Mouse (Mus musculus): ENCODE results near the gene Bak1.
"Not testable (repeated sequence)": the region's sequence is repeated elsewhere in the genome, so short reads cannot be mapped to it uniquely, and the experiment has no call there.

The Bak1 gene

GRCm38 (mm10) chr17:27001151-27001550, 27.7 kb downstream of the Bak1 start:
- in situ Hi-C loops (cut with MboI; ENCODE audit: low pct_unique_long_range_greater_than_20kb in 1 of 2, low sequenced_read_pairs in 2 of 2, unreplicated experiment in 1 of 2): no loop called here

GRCm38 (mm10) chr17:26999996-27000395, 28.8 kb downstream of the Bak1 start:
- in situ Hi-C loops (cut with MboI; ENCODE audit: low pct_unique_long_range_greater_than_20kb in 1 of 2, low sequenced_read_pairs in 2 of 2, unreplicated experiment in 1 of 2): no loop called here

DNA sequence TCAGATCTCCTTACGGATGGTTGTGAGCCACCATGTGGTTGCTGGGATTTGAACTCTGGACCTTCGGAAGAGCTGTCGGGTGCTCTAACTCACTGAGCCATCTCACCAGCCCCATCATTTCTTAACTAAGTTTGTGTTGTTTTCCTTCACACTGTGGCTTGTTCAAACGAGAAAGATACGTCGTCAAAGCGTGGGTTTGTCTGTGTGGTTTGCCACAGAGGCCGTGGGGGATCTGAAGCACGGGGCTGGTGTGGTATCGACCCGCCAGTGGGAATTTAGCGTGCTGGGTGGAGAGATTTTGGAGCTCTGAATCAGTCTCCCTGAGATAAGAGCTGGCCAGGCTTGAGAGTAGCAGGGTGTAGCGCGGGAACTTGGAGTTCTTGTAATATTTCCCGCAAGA, 30.5 kb downstream of the Bak1 start:
- in situ Hi-C loops (cut with MboI; ENCODE audit: low pct_unique_long_range_greater_than_20kb in 1 of 2, low sequenced_read_pairs in 2 of 2, unreplicated experiment in 1 of 2): no loop called here

DNA sequence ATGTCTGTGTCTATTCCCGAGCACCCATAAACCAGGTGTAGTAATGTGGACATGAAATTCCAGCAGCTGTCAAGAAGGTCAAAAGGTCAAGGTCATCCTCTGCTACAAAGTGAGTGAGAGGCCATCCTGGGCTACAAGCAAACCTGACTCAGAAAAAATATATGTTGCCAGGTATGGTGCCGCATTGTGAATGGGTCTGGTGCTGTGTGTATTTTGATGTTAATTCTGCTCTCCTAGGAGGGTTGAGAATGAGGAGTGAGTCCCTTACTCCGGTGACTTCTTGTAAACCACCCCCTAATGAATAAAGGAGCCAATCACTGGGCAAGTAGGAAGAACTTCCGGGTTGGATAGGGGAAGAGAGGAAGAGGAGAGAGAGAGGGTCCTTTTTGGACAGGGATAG, 31.1 kb downstream of the Bak1 start:
- in situ Hi-C loops (cut with MboI; ENCODE audit: low pct_unique_long_range_greater_than_20kb in 1 of 2, low sequenced_read_pairs in 2 of 2, unreplicated experiment in 1 of 2): no loop called here

DNA sequence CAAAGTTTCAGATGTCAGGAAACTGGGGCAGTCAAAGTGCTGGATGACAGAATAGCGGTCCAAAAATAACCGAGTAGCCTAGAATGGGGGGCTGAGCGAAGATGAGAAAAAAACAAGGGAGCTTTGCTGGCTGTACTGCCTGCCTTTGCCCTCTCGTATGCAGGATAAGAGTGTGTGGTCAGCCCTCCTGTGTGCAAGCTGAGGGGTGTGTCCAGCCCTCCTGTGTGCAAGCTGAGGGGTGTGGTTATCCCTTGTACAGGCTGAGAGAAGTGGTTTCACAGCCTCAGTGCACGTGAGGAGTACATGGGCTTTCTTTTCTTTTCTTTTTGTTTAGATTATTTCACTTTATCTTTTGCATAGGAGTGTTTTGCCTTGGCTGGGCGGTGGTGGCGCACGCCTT, 33.2 kb downstream of the Bak1 start:
- in situ Hi-C loops (cut with MboI; ENCODE audit: low pct_unique_long_range_greater_than_20kb in 1 of 2, low sequenced_read_pairs in 2 of 2, unreplicated experiment in 1 of 2): no loop called here

DNA sequence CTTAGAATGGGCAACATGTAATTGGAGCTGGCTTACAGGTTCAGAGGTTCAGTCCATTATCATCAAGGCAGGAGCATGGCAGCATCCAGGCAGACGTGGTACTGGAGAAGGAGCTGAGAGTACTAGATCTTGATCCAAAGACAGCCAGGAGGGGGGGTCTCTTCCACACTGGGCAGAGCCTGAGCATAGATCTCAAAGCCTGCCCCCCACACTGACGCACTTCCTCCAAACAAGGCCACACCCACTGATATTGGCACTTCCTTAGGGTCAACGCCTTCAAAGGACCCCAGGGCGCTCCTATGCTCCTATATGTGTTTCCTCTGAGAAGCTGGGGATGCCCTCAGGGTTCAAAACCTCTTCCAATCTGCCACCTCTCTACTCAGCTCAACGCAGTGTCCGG, 33.8 kb downstream of the Bak1 start:
- in situ Hi-C loops (cut with MboI; ENCODE audit: low pct_unique_long_range_greater_than_20kb in 1 of 2, low sequenced_read_pairs in 2 of 2, unreplicated experiment in 1 of 2): no loop called here

GRCm38 (mm10) chr17:26994410-26994809, 34.4 kb downstream of the Bak1 start:
- in situ Hi-C loops (cut with MboI; ENCODE audit: low pct_unique_long_range_greater_than_20kb in 1 of 2, low sequenced_read_pairs in 2 of 2, unreplicated experiment in 1 of 2): no loop called here

- in situ Hi-C loops (cut with MboI; ENCODE audit: low pct_unique_long_range_greater_than_20kb in 1 of 2, low sequenced_read_pairs in 2 of 2, unreplicated experiment in 1 of 2): no loop called here
Measured at GRCm38 (mm10) chr17:26990521-26990920, 38.3 kb downstream of the Bak1 start.

- in situ Hi-C loops (cut with MboI; ENCODE audit: low pct_unique_long_range_greater_than_20kb in 1 of 2, low sequenced_read_pairs in 2 of 2, unreplicated experiment in 1 of 2): no loop called here
Measured at GRCm38 (mm10) chr17:26985503-26986179, 43.2 kb downstream of the Bak1 start.

- in situ Hi-C loops (cut with MboI; ENCODE audit: low pct_unique_long_range_greater_than_20kb in 1 of 2, low sequenced_read_pairs in 2 of 2, unreplicated experiment in 1 of 2): no loop called here
Measured at GRCm38 (mm10) chr17:26983382-26983781, 45.4 kb downstream of the Bak1 start.

- in situ Hi-C loops (cut with MboI; ENCODE audit: low pct_unique_long_range_greater_than_20kb in 1 of 2, low sequenced_read_pairs in 2 of 2, unreplicated experiment in 1 of 2): no loop called here
Measured at GRCm38 (mm10) chr17:26981050-26981449, 47.8 kb downstream of the Bak1 start.

- in situ Hi-C loops (cut with MboI; ENCODE audit: low pct_unique_long_range_greater_than_20kb in 1 of 2, low sequenced_read_pairs in 2 of 2, unreplicated experiment in 1 of 2): no loop called here
Measured at GRCm38 (mm10) chr17:26979426-26979825, 49.4 kb downstream of the Bak1 start.

GRCm38 (mm10) chr17:26977354-26977753, 51.5 kb downstream of the Bak1 start:
- in situ Hi-C loops (cut with MboI; ENCODE audit: low pct_unique_long_range_greater_than_20kb in 1 of 2, low sequenced_read_pairs in 2 of 2, unreplicated experiment in 1 of 2): not testable (repeated sequence)

GRCm38 (mm10) chr17:26975415-26975814, 53.4 kb downstream of the Bak1 start:
- in situ Hi-C loops (cut with MboI; ENCODE audit: low pct_unique_long_range_greater_than_20kb in 1 of 2, low sequenced_read_pairs in 2 of 2, unreplicated experiment in 1 of 2): no loop called here

DNA sequence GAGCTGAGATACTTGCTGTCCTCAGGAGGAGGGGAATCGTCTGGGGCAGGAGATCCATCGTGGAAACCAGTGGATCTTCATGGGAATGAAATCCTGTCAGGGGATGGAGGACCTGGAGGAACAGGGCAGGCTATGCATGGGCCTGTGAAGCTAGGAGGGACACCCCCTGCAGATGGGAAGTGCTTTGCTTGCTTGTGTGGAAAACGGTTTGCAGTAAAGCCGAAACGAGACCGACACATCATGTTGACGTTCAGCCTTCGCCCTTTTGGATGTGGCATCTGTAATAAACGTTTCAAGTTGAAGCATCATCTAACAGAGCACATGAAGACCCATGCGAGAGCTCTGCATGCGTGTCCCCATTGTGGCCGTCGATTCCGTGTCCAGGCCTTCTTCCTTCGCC, 54.3 kb downstream of the Bak1 start:
- in situ Hi-C loops (cut with MboI; ENCODE audit: low pct_unique_long_range_greater_than_20kb in 1 of 2, low sequenced_read_pairs in 2 of 2, unreplicated experiment in 1 of 2): no loop called here

GRCm38 (mm10) chr17:26972703-26973574, 55.9 kb downstream of the Bak1 start, which contains the start of gene Zbtb9:
Gene Zbtb9, plus strand, starts transcription at chr17:26973167.
- in situ Hi-C loops (cut with MboI; ENCODE audit: low pct_unique_long_range_greater_than_20kb in 1 of 2, low sequenced_read_pairs in 2 of 2, unreplicated experiment in 1 of 2): no loop called here

DNA sequence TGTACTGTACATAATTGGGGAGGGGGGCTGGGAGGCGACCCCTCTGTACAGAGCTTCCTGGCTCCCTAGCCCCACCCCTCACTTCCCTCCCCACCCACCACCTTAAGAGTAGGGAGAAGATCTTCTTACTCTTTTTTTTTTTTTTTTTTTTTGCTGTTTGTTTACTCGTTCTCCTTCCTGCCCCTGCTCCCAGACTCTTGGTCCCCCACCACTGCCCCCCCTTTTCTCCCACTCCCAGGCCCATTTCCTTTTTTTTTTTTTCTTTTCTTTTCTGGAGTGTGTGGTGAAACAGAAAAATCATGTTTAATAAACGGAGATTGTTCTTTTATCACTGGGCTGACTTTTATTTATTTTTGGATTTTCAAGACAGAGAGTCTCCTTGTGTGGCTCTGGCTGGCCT, 56.7 kb downstream of the Bak1 start:
- in situ Hi-C loops (cut with MboI; ENCODE audit: low pct_unique_long_range_greater_than_20kb in 1 of 2, low sequenced_read_pairs in 2 of 2, unreplicated experiment in 1 of 2): no loop called here

DNA sequence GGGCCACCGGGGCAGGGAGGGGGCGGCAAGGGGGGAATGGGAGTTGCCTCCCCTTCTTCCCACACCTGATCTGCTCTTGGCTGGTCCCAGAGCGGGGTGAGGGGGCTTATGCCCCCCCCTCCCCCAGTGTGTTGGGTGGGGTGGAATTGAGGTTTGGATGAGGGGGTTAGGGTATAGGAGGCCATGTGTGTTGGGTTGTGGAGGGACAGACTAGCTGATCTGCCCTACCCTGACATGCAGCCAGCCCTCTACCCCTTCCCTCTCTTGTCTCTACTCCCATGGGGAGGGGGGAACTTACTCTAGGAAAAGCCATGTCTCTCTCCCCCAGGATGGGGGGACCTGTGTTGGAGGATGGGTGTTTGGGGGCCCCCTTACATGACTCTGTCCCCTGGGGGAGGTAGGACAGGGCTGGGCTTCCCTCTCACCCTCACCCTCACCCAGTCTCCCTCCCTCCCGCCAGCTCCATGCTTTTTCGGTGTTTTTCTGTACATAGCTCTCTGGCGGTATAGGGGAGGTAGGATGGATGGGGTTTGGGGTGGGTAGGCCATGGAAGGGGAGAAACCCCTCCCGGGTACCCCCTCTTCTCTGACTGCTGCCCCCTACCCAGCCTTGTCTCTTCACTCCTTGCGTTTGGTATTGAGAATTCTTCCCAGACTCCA, 57.4 kb downstream of the Bak1 start:
- in situ Hi-C loops (cut with MboI; ENCODE audit: low pct_unique_long_range_greater_than_20kb in 1 of 2, low sequenced_read_pairs in 2 of 2, unreplicated experiment in 1 of 2): no loop called here

GRCm38 (mm10) chr17:26970221-26970620, 58.6 kb downstream of the Bak1 start:
- in situ Hi-C loops (cut with MboI; ENCODE audit: low pct_unique_long_range_greater_than_20kb in 1 of 2, low sequenced_read_pairs in 2 of 2, unreplicated experiment in 1 of 2): no loop called here

All from mouse embryonic stem cell (cell line).